Mouse (Mus musculus) embryo, embryonic 10.5 days (tissue): ENCODE data around the gene Mfap4.

Source experiments
- DNase-seq: peaks from one replicate; pipeline ENCODE4 v3.0.0-alpha.2; 2015; ENCODE audit warnings: low spot score

The Mfap4 gene

GRCm38 (mm10) chr11:61484613-61485540, at the start of gene Mfap4:
Gene Mfap4, plus strand, starts transcription at chr11:61485431.
- DNase-seq: peak; percentile 90

GRCm38 (mm10) chr11:61436298-61436697, 48.9 kb upstream of the Mfap4 start:
- DNase-seq: no peak

- DNase-seq: no peak
Observed at GRCm38 (mm10) chr11:61439170-61439569, 46.1 kb upstream of the Mfap4 start.

GRCm38 (mm10) chr11:61440416-61440815, 44.8 kb upstream of the Mfap4 start:
- DNase-seq: no peak

GRCm38 (mm10) chr11:61441670-61442069, 43.6 kb upstream of the Mfap4 start:
- no peak for DNase-seq

GRCm38 (mm10) chr11:61443807-61444206, 41.4 kb upstream of the Mfap4 start:
- DNase-seq: no peak

GRCm38 (mm10) chr11:61447296-61447695, 37.9 kb upstream of the Mfap4 start:
- DNase-seq: no peak

GRCm38 (mm10) chr11:61448041-61448440, 37.2 kb upstream of the Mfap4 start:
- DNase-seq: no peak

- no peak for DNase-seq
Observed at GRCm38 (mm10) chr11:61448599-61449225, 36.5 kb upstream of the Mfap4 start.

- no peak for DNase-seq
Observed at GRCm38 (mm10) chr11:61449499-61450292, 35.5 kb upstream of the Mfap4 start.

- DNase-seq: no peak
Observed at GRCm38 (mm10) chr11:61464071-61464470, 21.2 kb upstream of the Mfap4 start.

- no peak for DNase-seq
Observed at GRCm38 (mm10) chr11:61465422-61465821, 19.8 kb upstream of the Mfap4 start.

- DNase-seq: no peak
Observed at GRCm38 (mm10) chr11:61468534-61468933, 16.7 kb upstream of the Mfap4 start.

GRCm38 (mm10) chr11:61469317-61469917, 15.8 kb upstream of the Mfap4 start:
- no peak for DNase-seq

GRCm38 (mm10) chr11:61470880-61471279, 14.4 kb upstream of the Mfap4 start:
- DNase-seq: no peak

GRCm38 (mm10) chr11:61473630-61474029, 11.6 kb upstream of the Mfap4 start:
- no peak for DNase-seq

- DNase-seq: no peak
Observed at GRCm38 (mm10) chr11:61476786-61477382, 8.3 kb upstream of the Mfap4 start.

- no peak for DNase-seq
Observed at GRCm38 (mm10) chr11:61477566-61478508, 7.4 kb upstream of the Mfap4 start.

- no peak for DNase-seq
Observed at GRCm38 (mm10) chr11:61478788-61479187, 6.4 kb upstream of the Mfap4 start.
